Mouse (Mus musculus) liver, embryonic 11.5 days (tissue): ENCODE results near the gene Sdf4. TPM values are rescaled to one million over a fixed set of nuclear protein-coding genes. Genes with fewer than 3 reads are reported as not detected.

Experiments
- ATAC-seq: fragments of 200-750 bp; cut with Nextera tagmentation; replicated peaks from 2 replicates; pipeline ENCODE4 v1.8.0; 2017; ENCODE audit warnings: moderate number of reproducible peaks, mild to moderate bottlenecking, moderate TSS enrichment, moderate library complexity; ENCODE audit not compliant: low FRiP score
- DNase-seq: peaks from one replicate; pipeline ENCODE4 v3.0.0-alpha.2; 2017; ENCODE audit warnings: low spot score
- H3K27ac ChIP-seq: fragments of 300-500 bp; sonication (generic); 2 replicates; pipeline ENCODE4 v1.5.1; 2014; ENCODE audit warnings: mild to moderate bottlenecking, low read depth, low read length, control low read depth
- H3K27me3 ChIP-seq: fragments of 300-500 bp; sonication (generic); replicated peaks from 2 replicates; pipeline ENCODE4 v1.6.1; 2014; ENCODE audit warnings: low read length, mixed read lengths; ENCODE audit not compliant: control insufficient read depth, insufficient read depth
- H3K36me3 ChIP-seq: fragments of 300-500 bp; sonication (generic); 2 replicates; pipeline ENCODE4 v1.6.1; 2014; ENCODE audit warnings: mild to moderate bottlenecking, low read length, moderate library complexity, mixed read lengths; ENCODE audit not compliant: control insufficient read depth, insufficient read depth
- H3K4me1 ChIP-seq: fragments of 300-500 bp; sonication (generic); replicated peaks from 2 replicates; pipeline ENCODE4 v1.6.1; 2014; ENCODE audit warnings: low read length, mixed read lengths; ENCODE audit not compliant: control insufficient read depth, insufficient read depth
- H3K4me2 ChIP-seq: fragments of 300-500 bp; sonication (generic); 2 replicates; pipeline ENCODE4 v1.6.1; 2014; ENCODE audit warnings: mild to moderate bottlenecking, control low read depth, moderate library complexity
- H3K4me3 ChIP-seq: fragments of 300-500 bp; sonication (generic); 2 replicates; pipeline ENCODE4 v1.5.1; 2014; ENCODE audit warnings: low read depth, low read length, control low read depth
- H3K9ac ChIP-seq: fragments of 300-500 bp; sonication (generic); 2 replicates; pipeline ENCODE4 v1.6.1; 2014; ENCODE audit warnings: low read depth, low read length, control low read depth
- H3K9me3 ChIP-seq: fragments of 300-500 bp; sonication (generic); 2 replicates; pipeline ENCODE4 v1.6.1; 2016; ENCODE audit warnings: low read length, inconsistent platforms, mixed read lengths; ENCODE audit not compliant: control insufficient read depth
- WGBS: fragments of 180-500 bp; shearing (Covaris S2); extraction: QIAGEN DNeasy Blood & Tissue Kit; methylation state at CpG from one replicate; pipeline ENCODE4 v1.1.7; 2014; 5-methylcytosine and 5-hydroxymethylcytosine counted together
- polyA plus RNA-seq: library from polyadenylated mRNA; unstranded; fragments of >200 nt; fragmentation: Nextera tagmentation; extraction: Ambion mirVana; gene quantifications from 2 replicates; pipeline ENCODE4 v1.2.1, GENCODE M21; 2014

The Sdf4 gene
- polyA plus RNA-seq, 1 experiment from 2014 or later = 130 TPM

DNA sequence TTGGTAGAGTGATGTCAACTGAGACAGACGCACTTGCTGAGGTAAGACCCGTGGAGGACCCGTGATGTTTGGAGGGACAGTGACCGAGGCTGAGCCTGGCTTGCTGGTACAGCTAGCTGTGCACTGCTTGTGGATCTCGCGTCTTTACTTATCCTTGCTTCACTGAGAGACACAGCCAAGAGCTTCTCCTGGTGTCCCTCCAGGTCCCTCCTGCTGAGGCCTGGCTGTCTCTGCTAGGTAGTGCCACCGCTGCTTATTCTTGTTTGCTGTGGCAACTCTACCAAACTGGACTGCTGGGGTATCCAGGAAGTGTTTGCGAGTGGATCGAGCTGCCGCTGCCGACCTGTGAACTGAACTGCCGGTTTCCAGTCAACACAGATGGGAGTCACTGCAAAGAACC lies 27.1 kb downstream of the Sdf4 start:
- Histone ChIP-seq H3K4me1 (peaks cover 7% of the 10 kb centered on the region), H3K36me3 (peaks cover 2% of the 10 kb centered on the region; the same call in 1 of the 2 replicates), H3K9ac (no peak overlapping the region), H3K9me3 (no peaks in the 10 kb centered on the region), H3K27me3 (no peaks in the 10 kb centered on the region), H3K27ac (no peak overlapping the region), H3K4me3 (no peak overlapping the region), H3K4me2 (no peak overlapping the region)
- WGBS = 89% methylated on average over 12 of the region's 12 CpGs
- ATAC-seq (no peak), DNase-seq (no peak)

DNA sequence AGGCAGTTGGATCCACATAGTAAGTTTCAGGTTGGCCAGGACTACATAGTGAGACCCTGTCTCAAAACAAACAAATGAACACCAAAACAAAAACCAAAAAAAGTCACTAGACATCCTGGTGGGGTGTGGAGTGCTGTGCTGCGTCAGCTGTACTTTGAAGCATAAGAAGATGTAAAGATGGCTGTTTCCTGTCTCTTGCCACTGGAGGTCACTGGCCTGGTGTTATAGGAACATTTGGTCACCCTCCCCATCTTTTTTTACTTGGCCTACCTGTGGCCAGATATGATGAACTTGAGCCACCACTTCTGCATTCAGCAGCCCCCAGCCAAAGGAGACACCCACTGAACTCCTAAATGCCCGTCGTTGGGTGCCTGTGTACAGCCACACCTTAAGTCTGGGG lies 28.7 kb downstream of the Sdf4 start:
- Histone ChIP-seq H3K4me2 (no peak overlapping the region), H3K4me3 (no peak overlapping the region), H3K4me1 (peaks cover 7% of the 10 kb centered on the region), H3K27ac (no peak overlapping the region), H3K27me3 (no peaks in the 10 kb centered on the region), H3K36me3 (no peaks in the 10 kb centered on the region), H3K9ac (no peak overlapping the region), H3K9me3 (no peaks in the 10 kb centered on the region)
- 58% methylated on average over 3 of the region's 3 CpGs for WGBS
- DNase-seq = no peak
- no peak for ATAC-seq

GRCm38 (mm10) chr4:156021942-156022419 lies 29.3 kb downstream of the Sdf4 start:
- no peak overlapping the region for H3K9ac ChIP-seq
- no peaks in the 10 kb centered on the region for H3K27me3 ChIP-seq
- no peak overlapping the region for H3K27ac ChIP-seq
- 28% methylated on average over 9 of the region's 9 CpGs for WGBS
- H3K36me3 ChIP-seq = no peaks in the 10 kb centered on the region
- H3K9me3 ChIP-seq = no peaks in the 10 kb centered on the region
- no peak for DNase-seq
- H3K4me2 ChIP-seq = no peak overlapping the region
- no peak for ATAC-seq
- H3K4me1 ChIP-seq = peaks cover 7% of the 10 kb centered on the region
- H3K4me3 ChIP-seq = no peak overlapping the region

GRCm38 (mm10) chr4:156023520-156023919 lies 30.8 kb downstream of the Sdf4 start:
- 81% methylated on average over 9 of the region's 9 CpGs for WGBS
- Histone ChIP-seq H3K27ac (no peak overlapping the region), H3K4me1 (peaks cover 7% of the 10 kb centered on the region), H3K4me2 (no peak overlapping the region), H3K9me3 (no peaks in the 10 kb centered on the region), H3K27me3 (no peaks in the 10 kb centered on the region), H3K9ac (no peak overlapping the region), H3K4me3 (no peak overlapping the region), H3K36me3 (no peaks in the 10 kb centered on the region)
- no peak for ATAC-seq
- no peak for DNase-seq

DNA sequence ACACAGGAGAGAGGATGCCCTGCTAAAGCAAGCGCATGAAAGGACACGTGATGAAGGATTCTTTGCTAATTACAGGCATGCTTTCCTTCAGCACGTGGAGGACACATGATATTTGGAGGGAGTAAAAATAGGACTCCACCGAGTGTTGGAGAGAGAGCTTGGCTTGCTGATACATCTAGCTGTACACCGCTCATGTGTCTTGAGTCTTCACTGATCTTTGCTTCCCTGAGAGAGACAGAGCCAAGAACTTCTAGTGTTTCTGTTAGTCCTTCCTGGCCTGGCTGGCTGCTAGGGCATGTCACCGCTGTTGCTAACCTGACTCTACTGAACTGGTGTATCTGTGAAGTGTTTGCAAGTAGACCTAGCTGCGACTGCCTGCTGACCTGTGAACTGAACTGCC lies 31.5 kb downstream of the Sdf4 start:
- ATAC-seq = no peak
- no peak for DNase-seq
- Histone ChIP-seq H3K9ac (no peak overlapping the region), H3K27ac (no peak overlapping the region), H3K4me2 (no peak overlapping the region), H3K4me1 (peaks cover 7% of the 10 kb centered on the region), H3K9me3 (no peaks in the 10 kb centered on the region), H3K36me3 (no peaks in the 10 kb centered on the region), H3K4me3 (no peak overlapping the region), H3K27me3 (no peaks in the 10 kb centered on the region)
- 87% methylated on average over 7 of the region's 7 CpGs for WGBS

- Histone ChIP-seq H3K4me1 (peaks cover 13% of the 10 kb centered on the region), H3K27me3 (no peaks in the 10 kb centered on the region), H3K9me3 (no peaks in the 10 kb centered on the region), H3K27ac (no peak within 1 kb of the TSS), H3K4me2 (no peak within 1 kb of the TSS), H3K9ac (no peak within 1 kb of the TSS), H3K4me3 (no peak within 1 kb of the TSS), H3K36me3 (no peaks in the 10 kb centered on the region)
- ATAC-seq = no peak
- no peak for DNase-seq
- 51% methylated on average over 4 of the region's 4 CpGs for WGBS
These were observed 33.3 kb downstream of the Sdf4 start, which contains the start of gene Tnfrsf18 for GRCm38 (mm10) chr4:156026013-156026412. Gene Tnfrsf18, plus strand, starts transcription at chr4:156026164.

DNA sequence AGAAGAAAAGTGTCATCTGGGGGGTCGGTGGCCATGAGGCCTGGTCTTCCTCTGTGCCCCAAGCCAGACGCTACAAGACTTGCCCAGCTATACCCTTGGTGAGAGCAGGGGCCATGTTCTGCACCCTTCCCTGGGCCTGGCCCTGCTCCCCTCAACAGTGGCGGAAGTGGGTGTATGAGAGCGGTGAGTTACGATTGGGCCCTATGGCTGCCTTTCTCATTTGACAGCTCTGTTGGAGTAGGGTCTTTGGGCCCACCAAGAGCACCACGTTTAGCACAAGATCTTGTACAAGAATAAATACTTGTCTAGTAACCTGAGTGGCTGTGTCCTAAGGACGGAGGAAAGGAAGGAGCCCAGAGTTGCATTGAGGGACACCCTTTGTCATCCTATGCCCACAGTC lies 35.9 kb downstream of the Sdf4 start:
- H3K4me3 ChIP-seq = no peak overlapping the region
- DNase-seq (no peak), ATAC-seq (no peak)
- no peak overlapping the region for H3K4me2 ChIP-seq
- no peak overlapping the region for H3K9ac ChIP-seq
- H3K27me3 ChIP-seq = no peaks in the 10 kb centered on the region
- peaks cover 13% of the 10 kb centered on the region for H3K4me1 ChIP-seq
- 89% methylated on average over 7 of the region's 7 CpGs for WGBS
- no peak overlapping the region for H3K27ac ChIP-seq
- no peaks in the 10 kb centered on the region for H3K36me3 ChIP-seq
- H3K9me3 ChIP-seq = no peaks in the 10 kb centered on the region

GRCm38 (mm10) chr4:156030651-156031118 lies 38.0 kb downstream of the Sdf4 start:
- H3K36me3 ChIP-seq = no peaks in the 10 kb centered on the region
- peaks cover 18% of the 10 kb centered on the region for H3K27me3 ChIP-seq
- DNase-seq (no peak), ATAC-seq (no peak)
- peak overlapping the region; percentile 63 for H3K9ac ChIP-seq
- no peak overlapping the region for H3K27ac ChIP-seq
- H3K4me1 ChIP-seq = peaks cover 17% of the 10 kb centered on the region
- no peaks in the 10 kb centered on the region for H3K9me3 ChIP-seq
- 62% methylated on average over 9 of the region's 9 CpGs for WGBS
- peak overlapping the region; percentile 51 for H3K4me3 ChIP-seq
- H3K4me2 ChIP-seq = peak overlapping the region; percentile 58

- H3K9ac ChIP-seq = peak overlapping the region; percentile 63
- no peaks in the 10 kb centered on the region for H3K36me3 ChIP-seq
- H3K4me3 ChIP-seq = peak overlapping the region; percentile 51
- peak; percentile 47 for DNase-seq
- H3K27ac ChIP-seq = peak overlapping the region; percentile 38; the same call in 1 of the 2 replicates
- H3K4me1 ChIP-seq = peaks cover 17% of the 10 kb centered on the region
- H3K9me3 ChIP-seq = no peaks in the 10 kb centered on the region
- H3K27me3 ChIP-seq = peaks cover 23% of the 10 kb centered on the region
- 13% methylated on average over 7 of the region's 7 CpGs for WGBS
- H3K4me2 ChIP-seq = peak overlapping the region; percentile 58
- ATAC-seq = 0 out of 2 replicates have a peak, but pooled peaks have one; percentile 16
These were observed 38.6 kb downstream of the Sdf4 start for GRCm38 (mm10) chr4:156031255-156031592.
